Mouse (Mus musculus) small intestine, adult 2 months (tissue): ENCODE measurements around the gene Mrpl38.

Experiments
- CTCF ChIP-seq: fragments of 200-500 bp; IDR thresholded peaks from 2 replicates; pipeline ENCODE4 v1.5.1; 2012; ENCODE audit warnings: low read depth, mild to moderate bottlenecking, control low read depth, inconsistent platforms, low read length, moderate library complexity, mixed read lengths; ENCODE audit not compliant: insufficient replicate concordance, insufficient read length; ENCODE audit errors: extremely low read depth
- POLR2A ChIP-seq: fragments of 200-500 bp; IDR thresholded peaks from 2 replicates; pipeline ENCODE4 v1.6.1; 2012; ENCODE audit warnings: low read depth, mild to moderate bottlenecking, control low read depth, inconsistent platforms, low read length, moderate library complexity

DNA sequence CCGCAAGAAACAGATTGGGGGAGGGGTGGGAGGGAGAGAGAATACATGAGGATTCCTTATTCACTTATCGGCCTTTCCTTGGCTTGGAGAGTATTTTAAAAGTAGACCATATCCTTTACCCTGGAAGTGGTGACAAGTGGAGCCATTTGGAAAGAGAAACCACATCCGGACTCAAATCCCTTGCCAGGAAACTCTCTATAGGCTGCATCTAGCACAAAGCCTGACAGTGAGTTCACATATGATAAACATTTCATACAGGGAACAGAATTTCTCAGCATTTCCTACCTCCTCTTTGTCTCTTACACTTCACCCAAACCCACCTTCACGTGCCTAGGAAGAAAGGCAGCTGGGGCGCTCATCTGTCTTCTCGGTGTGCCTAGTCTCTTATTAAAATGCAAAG is 28.6 kb upstream of the Mrpl38 start:
- no peak for TF ChIP-seq CTCF
- TF ChIP-seq POLR2A = no peak
